Mouse (Mus musculus) cerebellum, adult 2 months (tissue): ENCODE measurements around the gene Kbtbd4. TPM values are rescaled to one million over a fixed set of nuclear protein-coding genes. Genes with fewer than 3 reads are reported as not detected.

Source experiments
- DNase-seq, 2 experiments: peaks; one replicate each; pipeline ENCODE4 v3.0.0; 2021
- H3K27ac ChIP-seq: fragments of 200-500 bp; 2 replicates; pipeline ENCODE4 v1.5.1; 2012; ENCODE audit warnings: low read length, control low read depth, inconsistent platforms; ENCODE audit not compliant: insufficient read depth
- H3K27me3 ChIP-seq: fragments of 200-500 bp; 2 replicates; pipeline ENCODE4 v1.6.1; 2012; ENCODE audit warnings: inconsistent platforms, mild to moderate bottlenecking, low read length, moderate library complexity; ENCODE audit not compliant: control insufficient read depth, insufficient read depth
- H3K4me1 ChIP-seq: fragments of 200-500 bp; 2 replicates; pipeline ENCODE4 v1.6.1; 2011; ENCODE audit warnings: low read length; ENCODE audit not compliant: control insufficient read depth, insufficient read depth
- H3K4me3 ChIP-seq: fragments of 200-500 bp; replicated peaks from 2 replicates; pipeline ENCODE3; 2011; ENCODE audit warnings: mild to moderate bottlenecking, low read depth, low read length, control low read depth; ENCODE audit not compliant: insufficient read depth
- CTCF ChIP-seq: fragments of 200-500 bp; IDR thresholded peaks from 2 replicates; pipeline ENCODE4 v1.5.1; 2011; ENCODE audit warnings: low read depth, mild to moderate bottlenecking, control low read depth, low read length, moderate library complexity, borderline replicate concordance; ENCODE audit not compliant: insufficient read depth
- POLR2A ChIP-seq: fragments of 200-500 bp; IDR thresholded peaks from 2 replicates; pipeline ENCODE4 v1.6.1; 2011; ENCODE audit warnings: low read length, control low read depth, borderline replicate concordance; ENCODE audit not compliant: insufficient read depth
- whole genome bisulfite sequencing: fragments of 180-500 bp; shearing (Covaris S2); methylation state at CpG from one replicate; pipeline ENCODE4 v1.1.7; 2018; 5-methylcytosine and 5-hydroxymethylcytosine counted together
- polyA plus RNA-seq: library from polyadenylated mRNA; depleted of rRNA; stranded (reverse); fragments of >200 nt; gene quantifications from 2 replicates; pipeline ENCODE4 v1.2.3, GENCODE M21; 2012; rRNA removed

The Kbtbd4 gene
- 33.1 and 33.7 TPM in 2 replicates for polyA plus RNA-seq

GRCm38 (mm10) chr2:90904076-90904855 lies at the start of gene Kbtbd4, which contains the start of gene Ndufs3:
Gene Kbtbd4 (plus strand): TSS chr2:90904740.
Gene Ndufs3 (minus strand): TSS chr2:90904827.
- DNase-seq: peak; percentile 89 to 92
- Histone ChIP-seq H3K27me3 (no peaks in the 10 kb centered on the region), H3K4me1 (peaks cover 8% of the 10 kb centered on the region), H3K4me3 (peak within 1 kb of the TSS; percentile 99), H3K27ac (peak within 1 kb of the TSS; percentile 97)
- under 1% methylated on average over 43 of the region's 43 CpGs for WGBS
- TF ChIP-seq CTCF: no peak
- TF ChIP-seq POLR2A: peak; percentile 90

DNA sequence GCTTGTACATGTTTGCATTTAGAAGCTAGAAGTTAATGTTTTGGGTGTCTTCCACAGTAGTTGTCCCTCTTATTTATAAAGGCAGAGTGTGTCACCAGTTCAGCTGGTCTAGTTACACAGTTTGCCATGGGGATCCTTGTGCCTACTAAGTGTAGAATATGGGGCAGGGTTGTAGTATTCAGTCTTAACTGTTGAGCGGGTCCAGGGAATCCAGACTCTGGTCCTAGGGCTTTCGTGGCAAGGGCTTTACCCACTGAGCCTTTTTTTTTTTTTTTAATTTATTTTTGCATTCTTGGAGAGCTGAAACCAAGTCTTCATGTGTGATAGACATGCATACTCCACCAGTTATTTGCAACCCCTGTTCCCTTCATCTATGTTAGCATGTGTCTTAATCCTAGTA lies 43.1 kb upstream of the Kbtbd4 start:
- TF ChIP-seq POLR2A (no peak), CTCF (no peak)
- 93% methylated on average over 2 of the region's 2 CpGs for WGBS
- Histone ChIP-seq H3K4me3 (no peak overlapping the region), H3K4me1 (no peaks in the 10 kb centered on the region), H3K27me3 (no peaks in the 10 kb centered on the region), H3K27ac (no peak overlapping the region)
- DNase-seq: no peak

GRCm38 (mm10) chr2:90864184-90864583 lies 40.4 kb upstream of the Kbtbd4 start:
- no peaks in the 10 kb centered on the region for H3K27me3 ChIP-seq
- H3K27ac ChIP-seq: no peak overlapping the region
- H3K4me3 ChIP-seq: no peak overlapping the region
- no peak for TF ChIP-seq CTCF
- TF ChIP-seq POLR2A: no peak
- no peak for DNase-seq
- no peaks in the 10 kb centered on the region; the same call in 1 of the 2 replicates for H3K4me1 ChIP-seq

- peaks cover 11% of the 10 kb centered on the region; the same call in 1 of the 2 replicates for H3K4me1 ChIP-seq
- H3K4me3 ChIP-seq: no peak overlapping the region
- H3K27me3 ChIP-seq: no peaks in the 10 kb centered on the region
- TF ChIP-seq CTCF (peak; percentile 91), POLR2A (no peak)
- WGBS: 5% methylated on average over 3 of the region's 3 CpGs
- no peak overlapping the region for H3K27ac ChIP-seq
- peak; percentile 82 to 85 for DNase-seq
Measured at GRCm38 (mm10) chr2:90866524-90866923, 38.0 kb upstream of the Kbtbd4 start.

DNA sequence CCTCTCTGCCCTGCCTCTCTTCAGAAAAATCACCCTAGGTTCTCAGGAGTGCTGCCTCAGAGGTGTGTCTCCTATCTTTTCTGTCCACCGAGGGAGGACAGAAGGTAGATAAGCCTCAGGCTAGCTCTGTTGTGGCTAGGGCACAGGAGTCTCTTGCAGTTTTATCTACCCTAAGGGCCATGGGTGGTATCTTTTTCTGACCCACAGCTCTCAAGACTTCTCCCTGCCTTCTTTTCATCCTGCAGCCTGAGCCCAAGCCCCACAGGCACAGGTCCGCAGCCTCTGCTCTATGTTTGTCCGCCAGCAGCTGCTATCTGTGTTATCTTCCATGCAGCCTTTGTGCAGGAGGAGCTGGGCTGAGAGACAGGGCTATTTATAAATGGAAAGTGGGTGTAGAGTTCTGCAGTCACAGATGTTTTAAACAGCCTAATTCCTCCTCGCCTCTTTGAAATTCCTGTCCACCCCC lies 34.4 kb upstream of the Kbtbd4 start:
- peaks cover 20% of the 10 kb centered on the region; the same call in 1 of the 2 replicates for H3K4me1 ChIP-seq
- no peak for TF ChIP-seq CTCF
- no peak for TF ChIP-seq POLR2A
- H3K27ac ChIP-seq: peak overlapping the region; percentile 68; the same call in 1 of the 2 replicates
- no peak overlapping the region for H3K4me3 ChIP-seq
- H3K27me3 ChIP-seq: no peaks in the 10 kb centered on the region
- 34% methylated on average over 4 of the region's 4 CpGs for WGBS
- DNase-seq: no peak

DNA sequence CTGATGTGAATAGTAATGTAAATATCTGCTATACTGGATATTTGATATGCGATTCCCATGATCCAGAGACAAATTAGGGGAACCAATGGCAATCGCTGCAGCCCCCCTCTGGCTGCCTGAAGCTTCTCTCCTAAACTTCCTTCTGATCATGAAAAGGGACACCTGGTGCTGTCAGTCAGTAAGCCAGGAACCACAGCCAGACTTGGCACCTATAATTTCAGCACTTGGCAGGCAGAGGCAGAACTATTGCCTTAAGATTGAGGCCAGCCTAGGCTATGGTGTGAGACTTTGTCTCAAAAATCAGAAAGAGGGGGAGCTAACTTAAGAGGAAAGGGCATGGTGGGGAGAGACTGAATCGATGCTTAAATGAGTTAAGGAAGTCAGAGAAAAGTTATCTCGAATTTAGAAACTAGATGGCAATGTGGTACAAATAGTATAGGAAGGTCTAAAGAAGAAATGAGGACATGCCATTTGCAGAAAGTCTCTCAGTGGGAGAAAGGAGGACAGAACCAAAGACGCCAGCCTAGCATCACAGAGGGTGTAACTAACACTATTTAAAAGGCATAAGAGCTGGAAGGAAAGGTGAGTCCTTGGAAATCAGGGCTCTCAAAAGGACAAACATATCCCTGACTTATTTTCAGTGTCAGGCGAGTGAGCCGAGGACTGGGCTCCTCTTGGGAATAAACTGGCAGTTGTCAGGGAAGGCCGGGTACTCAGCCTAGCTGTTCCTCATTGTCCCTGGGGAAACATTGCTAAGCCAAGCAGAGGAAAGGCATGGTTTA lies 33.2 kb upstream of the Kbtbd4 start:
- DNase-seq: peak; percentile 54 to 70
- no peaks in the 10 kb centered on the region for H3K27me3 ChIP-seq
- peaks cover 20% of the 10 kb centered on the region; the same call in 1 of the 2 replicates for H3K4me1 ChIP-seq
- WGBS: 22% methylated on average over 8 of the region's 8 CpGs
- TF ChIP-seq CTCF: no peak
- no peak for TF ChIP-seq POLR2A
- H3K4me3 ChIP-seq: no peak overlapping the region
- H3K27ac ChIP-seq: peak overlapping the region; percentile 47; the same call in 1 of the 2 replicates

- WGBS: 40% methylated on average over 1 of the region's 1 CpGs
- peaks cover 23% of the 10 kb centered on the region; the same call in 1 of the 2 replicates for H3K4me1 ChIP-seq
- TF ChIP-seq CTCF (no peak), POLR2A (no peak)
- no peak overlapping the region for H3K4me3 ChIP-seq
- no peaks in the 10 kb centered on the region for H3K27me3 ChIP-seq
- DNase-seq: peak; percentile 39 to 75
- H3K27ac ChIP-seq: no peak overlapping the region
Measured at GRCm38 (mm10) chr2:90874025-90874424, 30.5 kb upstream of the Kbtbd4 start.

DNA sequence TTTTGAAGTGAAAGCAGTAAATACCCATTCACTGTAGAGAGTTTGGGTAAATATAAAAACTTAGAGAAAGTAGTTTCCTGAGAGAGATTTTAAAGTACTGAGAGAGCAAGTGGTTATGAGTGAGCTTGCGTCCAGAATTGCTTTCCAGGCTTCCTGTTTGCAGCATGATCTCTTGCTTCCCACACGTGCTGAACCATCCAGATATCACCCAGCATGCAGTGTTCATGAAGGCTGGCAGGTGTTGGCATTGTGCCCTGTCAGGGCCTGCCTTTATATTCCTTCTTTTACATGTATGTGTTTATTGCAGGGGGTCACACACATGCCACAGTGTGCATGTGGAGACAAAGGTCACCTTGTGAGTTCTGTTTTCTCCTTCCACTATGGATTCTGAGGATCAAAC lies 29.3 kb upstream of the Kbtbd4 start:
- Histone ChIP-seq H3K27ac (no peak overlapping the region), H3K4me1 (peaks cover 20% of the 10 kb centered on the region; the same call in 1 of the 2 replicates), H3K4me3 (no peak overlapping the region), H3K27me3 (no peaks in the 10 kb centered on the region; the same call in 1 of the 2 replicates)
- WGBS: 41% methylated on average over 2 of the region's 2 CpGs
- DNase-seq: no peak
- TF ChIP-seq POLR2A (no peak), CTCF (no peak)
